Mouse (Mus musculus): ENCODE results near the gene Apoo. TPM values are rescaled to one million over a fixed set of nuclear protein-coding genes. Genes with fewer than 3 reads are reported as not detected.

Apoo gene
- 0.27 and 1.2 TPM in 2 replicates for polyA plus RNA-seq (2012; ENCODE audit: low replicate concordance)

DNA sequence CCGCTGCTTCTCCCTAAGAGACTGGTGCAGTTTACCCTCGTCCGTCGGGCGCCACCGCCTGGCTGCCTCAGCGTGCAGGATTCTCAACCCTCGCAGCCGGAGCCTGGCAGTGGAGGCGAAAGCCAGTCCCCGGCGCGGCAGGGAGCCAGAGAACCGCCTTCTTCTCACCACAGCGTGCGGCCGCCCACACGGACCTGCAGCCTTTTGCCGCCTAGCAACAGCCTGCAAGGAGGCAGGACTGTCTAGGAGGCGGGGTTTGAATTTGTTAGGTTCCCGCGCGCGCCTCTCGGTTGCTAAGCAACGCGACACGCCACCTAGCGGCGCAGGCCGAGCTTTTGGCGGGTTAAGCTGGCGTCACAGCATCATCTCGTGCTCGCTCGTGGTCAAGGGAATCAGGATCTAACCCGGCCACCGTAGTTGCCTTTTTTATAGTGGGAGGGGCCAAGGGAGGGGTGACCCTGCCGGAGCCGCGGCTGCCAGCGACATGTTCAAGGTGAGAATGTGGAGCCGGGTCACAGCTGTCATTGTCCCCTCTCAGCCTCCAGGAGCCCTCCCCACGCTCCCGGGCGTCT is at the start of gene Apoo, which contains the start of gene Fam90a1b:
Gene Apoo, plus strand, starts transcription at position 448 of the 572 bp plus-strand sequence.
Gene Fam90a1b, minus strand, starts transcription at position 108 of the 572 bp plus-strand sequence.

Other genes with a start within 250 kb of the Apoo start
- gene Zfx, start 243.4 kb upstream of the Apoo start, polyA plus RNA-seq (2012; ENCODE audit: low replicate concordance) = 2.6 and 3.3 TPM in 2 replicates
- gene Eif2s3x, start 154.3 kb upstream of the Apoo start, polyA plus RNA-seq (2012; ENCODE audit: low replicate concordance) = 7.1 and 15.6 TPM in 2 replicates
- 29.0 and 54.0 TPM in 2 replicates for gene Klhl15, start 132.5 kb upstream of the Apoo start, polyA plus RNA-seq (2012; ENCODE audit: low replicate concordance)
- gene Fam90a1b, start 340 bp upstream of the Apoo start, polyA plus RNA-seq (2012; ENCODE audit: low replicate concordance) = not detected in 2 replicates
- 13.4 and 16.9 TPM in 2 replicates for gene Maged1, start 175.0 kb downstream of the Apoo start, polyA plus RNA-seq (2012; ENCODE audit: low replicate concordance)